10 mouse cellular contexts compared by ENCODE assay signal in the genomic region with DNA sequence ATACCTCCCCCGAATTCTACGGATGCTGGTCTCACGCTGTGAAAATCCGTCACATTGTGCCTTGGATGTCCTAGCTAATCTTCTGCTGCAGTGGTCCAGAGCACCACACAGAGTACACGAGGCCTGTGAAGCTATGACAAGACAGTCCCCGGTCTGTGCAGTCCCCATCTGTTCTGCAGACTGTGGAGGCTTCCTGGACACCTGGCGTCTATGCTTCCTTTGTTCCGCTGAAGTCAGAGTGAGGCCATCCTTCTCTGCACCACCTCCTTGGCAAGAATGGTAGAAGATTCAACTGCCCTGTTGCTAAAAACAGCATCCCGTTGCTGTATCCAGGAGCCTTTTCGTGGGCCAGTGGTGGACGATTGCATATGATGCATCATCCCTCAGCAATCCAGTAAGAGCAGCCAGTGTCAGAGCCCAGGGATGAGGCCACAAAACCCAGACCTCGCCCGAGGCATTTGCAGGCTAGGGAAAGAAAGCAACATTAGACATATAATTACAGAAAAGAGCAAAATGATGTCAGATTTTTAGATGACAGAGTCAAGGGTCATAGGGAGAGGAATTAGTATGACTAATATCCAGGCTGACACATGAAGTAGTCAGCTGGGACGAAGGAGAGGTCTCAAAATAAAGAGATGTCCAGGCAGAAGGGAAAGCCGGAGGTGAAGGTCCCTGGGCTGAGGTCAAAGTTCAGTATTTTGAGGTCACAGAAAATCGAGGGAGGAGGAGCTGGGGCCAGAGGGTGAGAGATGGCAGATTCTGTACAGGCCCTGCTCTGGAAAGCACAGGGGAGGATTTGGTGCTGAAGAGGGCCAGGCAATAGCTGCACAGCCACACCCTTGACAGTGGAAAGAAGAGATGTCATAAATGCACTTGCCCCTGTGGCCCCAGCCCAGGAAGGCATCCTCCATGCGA. TPM values are rescaled to one million over a fixed set of nuclear protein-coding genes. Genes with fewer than 3 reads are reported as not detected.
DNase-seq lines count a peak whose midpoint lies in the region.
"Had no signal": no experiment of that assay in that cellular context is flagged by ENCODE, and none has a peak within 500 bp of the region (broad histone marks: within the 10 kb centered on the region; RNA-seq: fewer than 3 reads in every experiment).

No protein-coding gene starts in this region.

- intact Hi-C loops in gastrocnemius, postnatal 14 days (cut with DNase I; ENCODE audit: low total_unique reads): no loop called here

- DNase-seq in gastrocnemius, postnatal 14 days: peak; percentile 26
- DNase-seq in gastrocnemius, postnatal 25 days: no peak
- DNase-seq in MN1 (ENCODE audit: low spot score): peak; percentile 58
- DNase-seq in cerebellum, adult 9-11 months: peak; percentile 33
- DNase-seq in thymus, postnatal 14 days: peak; percentile 44
- no peak for DNase-seq in urinary bladder, adult 18-20 months (ENCODE audit: low spot score in 2 of 2)
- DNase-seq in spleen, adult 18-20 months: no peak
- DNase-seq: adrenal gland, postnatal 25 days; heart, postnatal 4 days; lung, postnatal 14 days had no signal

RNA-seq across cellular contexts. Expression of a gene that starts 38.3 kb away (rescaled TPM):
- total RNA-seq in gastrocnemius, postnatal 14 days (2021): 10 to 100 TPM; 21.5 to 24.5 TPM
- 10 to 100 TPM; 18.5 to 19.7 TPM for total RNA-seq in gastrocnemius, postnatal 25 days (2021)

RNA-seq across cellular contexts. Expression of a gene that starts 55.2 kb away (rescaled TPM):
- total RNA-seq in gastrocnemius, postnatal 14 days (2021): 10 to 100 TPM; 33.5 to 45.6 TPM
- 10 to 100 TPM; 19.2 to 20.5 TPM for total RNA-seq in gastrocnemius, postnatal 25 days (2021)

Comparison
In these comparisons a context has a peak if more than half of its experiments do, and no peak if none do; other contexts are left out.
1. DNase-seq: peak in gastrocnemius, postnatal 14 days (single experiment), MN1 (single experiment), cerebellum, adult 9-11 months (single experiment) and thymus, postnatal 14 days (single experiment); none in gastrocnemius, postnatal 25 days (single experiment), urinary bladder, adult 18-20 months (0 of 2) and spleen, adult 18-20 months (0 of 2).